Mouse (Mus musculus) ES-E14 (cell line): ENCODE measurements around the gene Dnah12. TPM values are rescaled to one million over a fixed set of nuclear protein-coding genes. Genes with fewer than 3 reads are reported as not detected.

Source experiments
- DNase-seq: peaks from one replicate; pipeline ENCODE4 v3.0.0-alpha.2; 2013; ENCODE audit warnings: low read depth, low spot score
- H3K27ac ChIP-seq: 2 replicates; pipeline ENCODE4 v1.5.1; 2012; ENCODE audit warnings: low read depth, mild to moderate bottlenecking, low read length, moderate library complexity, mixed read lengths; ENCODE audit not compliant: poor library complexity, insufficient read depth, severe bottlenecking
- H3K36me3 ChIP-seq: 2 replicates; pipeline ENCODE4 v1.6.1; 2012; ENCODE audit warnings: mild to moderate bottlenecking, low read length, moderate library complexity, mixed read lengths; ENCODE audit not compliant: control insufficient read depth, poor library complexity, insufficient read depth, severe bottlenecking
- H3K4me1 ChIP-seq, 2 experiments: fragments of 150-350 bp in 1 of 2; sonication (generic) in 1 of 2; 2 replicates each; pipeline ENCODE4 v1.6.1; 2012; ENCODE audit warnings: low read length in 2 of 2, mild to moderate bottlenecking in 1 of 2, mixed read lengths in 1 of 2; ENCODE audit not compliant: control insufficient read depth in 2 of 2, insufficient read depth in 2 of 2, poor library complexity in 1 of 2
- H3K4me3 ChIP-seq, 2 experiments: fragments of 150-350 bp in 1 of 2; sonication (generic) in 1 of 2; 2 replicates each; pipeline ENCODE4 v1.5.1; 2012; ENCODE audit warnings: low read length in 2 of 2, low read depth in 1 of 2, mild to moderate bottlenecking in 1 of 2, mixed read lengths in 1 of 2; ENCODE audit not compliant: insufficient read depth in 1 of 2, poor library complexity in 1 of 2, severe bottlenecking in 1 of 2
- H3K9ac ChIP-seq: 2 replicates; pipeline ENCODE4 v1.6.1; 2012; ENCODE audit warnings: low read depth, mild to moderate bottlenecking, low read length, mixed read lengths; ENCODE audit not compliant: poor library complexity, insufficient read depth, severe bottlenecking
- H3K9me3 ChIP-seq: fragments of 150-350 bp; sonication (generic); 2 replicates; pipeline ENCODE4 v1.6.1; 2012; ENCODE audit warnings: low read depth, mild to moderate bottlenecking, low read length; ENCODE audit not compliant: control insufficient read depth, insufficient read depth
- CHD2 ChIP-seq: IDR thresholded peaks from 2 replicates; pipeline ENCODE4 v1.6.1; 2014; ENCODE audit warnings: mild to moderate bottlenecking, low read depth, low read length, inconsistent platforms
- HCFC1 ChIP-seq: IDR thresholded peaks from 2 replicates; pipeline ENCODE4 v1.6.1; 2012; ENCODE audit warnings: low read length, inconsistent platforms, borderline replicate concordance; ENCODE audit not compliant: insufficient read depth
- MAFK ChIP-seq: IDR thresholded peaks from 2 replicates; pipeline ENCODE4 v1.6.1; 2014; ENCODE audit warnings: mild to moderate bottlenecking, low read depth, low read length, inconsistent platforms; ENCODE audit not compliant: insufficient read depth
- ZC3H11A ChIP-seq: IDR thresholded peaks from 2 replicates; pipeline ENCODE4 v1.6.1; 2012; ENCODE audit warnings: low read depth, mild to moderate bottlenecking, inconsistent platforms, low read length, borderline replicate concordance
- ZNF384 ChIP-seq: IDR thresholded peaks from 2 replicates; pipeline ENCODE4 v1.6.1; 2012; ENCODE audit warnings: low read depth, low read length, inconsistent platforms
- in situ Hi-C, 2 experiments: fragments of 600-800 bp; cut with MboI; formaldehyde crosslinking; loops; one replicate each; pipeline ENCODE4 v1.15.1; 2025; ENCODE audit warnings: low sequenced_read_pairs in 2 of 2, inconsistent platforms in 1 of 2; ENCODE audit not compliant: unreplicated experiment in 2 of 2
- total RNA-seq: library from RNA; depleted of rRNA; stranded (reverse); fragments of 300-350 nt; gene quantifications from 2 replicates; pipeline ENCODE4 v1.2.3, GENCODE M21; 2012; rRNA removed

Dnah12 gene
- total RNA-seq = 0.11 and 0.13 TPM in 2 replicates

DNA sequence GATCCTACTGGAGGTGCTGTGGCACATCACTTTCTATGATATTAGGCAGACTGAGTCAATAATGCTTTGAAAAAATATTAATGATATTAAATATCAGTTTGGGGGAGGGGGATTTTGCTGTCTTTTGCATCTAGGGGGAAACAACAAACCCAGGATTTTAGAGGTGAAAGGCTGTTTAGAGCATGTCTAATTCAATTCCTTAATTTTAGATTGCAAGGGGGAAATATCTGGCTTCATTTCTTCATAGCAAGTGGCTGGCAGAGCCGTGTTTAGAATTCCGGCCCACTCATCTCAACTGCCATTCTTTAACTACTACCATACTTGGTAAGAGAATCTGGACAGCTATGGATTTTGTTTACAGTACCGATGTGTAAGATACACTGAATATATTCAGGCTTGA is at the start of gene Dnah12:
Dnah12 (plus strand) TSS at position 301 of the 400 bp plus-strand sequence.
- no peak within 1 kb of the TSS for H3K4me3 ChIP-seq
- in situ Hi-C loops = no loop called here
- TF ChIP-seq MAFK = no peak
- no peak for TF ChIP-seq HCFC1
- TF ChIP-seq ZNF384 = no peak
- TF ChIP-seq ZC3H11A = no peak
- no peak for TF ChIP-seq CHD2

DNA sequence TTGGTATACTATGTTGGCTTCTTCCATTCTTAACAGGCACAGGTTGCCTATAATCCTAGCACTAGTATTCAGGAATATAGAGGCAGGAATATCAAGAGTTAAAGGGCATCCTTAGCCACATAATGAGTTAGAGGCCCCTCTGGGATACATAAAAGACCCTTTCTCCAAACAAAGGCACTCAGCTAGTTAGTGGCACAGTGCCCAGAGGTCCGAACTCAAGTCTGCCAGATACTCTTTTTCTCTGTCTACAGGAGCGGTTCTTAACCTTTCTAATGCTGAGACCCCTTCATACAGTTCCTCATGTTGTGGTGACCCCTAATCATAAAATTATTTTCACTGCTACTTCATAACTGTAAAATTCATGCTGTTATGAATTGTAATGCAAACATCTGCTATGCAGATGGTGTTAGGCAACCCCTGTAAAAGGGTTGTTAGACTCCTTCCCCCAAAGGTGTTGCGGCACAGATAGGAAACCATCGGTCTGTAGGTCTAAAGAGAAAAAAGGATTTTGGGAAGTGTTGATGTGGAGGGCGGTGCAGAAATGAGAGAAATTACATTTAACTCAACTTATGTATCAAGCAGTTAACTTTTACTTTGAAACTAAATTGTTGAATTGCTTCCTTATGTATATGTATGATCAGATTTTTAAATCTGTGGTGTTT is 47.0 kb upstream of the Dnah12 start:
- H3K9ac ChIP-seq = no peak overlapping the region
- H3K4me1 ChIP-seq = 0 out of 4 replicates have a peak, but pooled peaks cover 0 to under 1% of the 10 kb centered on the region in 2 experiments
- no peak for DNase-seq
- TF ChIP-seq CHD2 (no peak), MAFK (no peak), HCFC1 (no peak), ZC3H11A (no peak), ZNF384 (no peak)
- no peak overlapping the region for H3K27ac ChIP-seq
- no peaks in the 10 kb centered on the region for H3K9me3 ChIP-seq
- in situ Hi-C loops = no loop called here
- no peaks in the 10 kb centered on the region; the same call in none of the 2 replicates for H3K36me3 ChIP-seq
- no peak overlapping the region for H3K4me3 ChIP-seq

More for the DNA sequence above, at the start of gene Dnah12:
- no peak for DNase-seq
- H3K9me3 ChIP-seq = no peaks in the 10 kb centered on the region
- H3K9ac ChIP-seq = no peak within 1 kb of the TSS
- no peak within 1 kb of the TSS for H3K27ac ChIP-seq
- H3K36me3 ChIP-seq = no peaks in the 10 kb centered on the region
- H3K4me1 ChIP-seq = no peaks in the 10 kb centered on the region

DNA sequence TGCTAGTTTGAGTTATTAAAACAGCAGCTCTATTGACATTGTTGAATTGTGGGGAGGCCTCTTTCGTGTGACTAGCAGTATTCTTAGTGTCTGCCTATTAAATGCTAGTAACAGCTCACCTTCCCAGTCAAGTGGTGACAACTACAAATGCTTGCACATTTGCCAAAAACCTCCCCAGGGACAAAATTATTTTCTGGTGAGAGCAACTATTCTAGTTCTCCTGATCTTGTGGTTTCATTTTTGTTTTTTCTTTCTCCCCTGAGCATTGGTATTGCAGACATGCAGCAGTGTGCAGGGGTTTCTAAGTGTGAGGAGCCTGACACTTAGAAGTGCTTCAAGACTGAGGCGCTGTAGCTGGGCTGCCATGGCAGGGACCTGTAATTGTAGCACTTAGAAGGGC is 45.3 kb upstream of the Dnah12 start:
- Histone ChIP-seq H3K4me1 (0 out of 4 replicates have a peak, but pooled peaks cover 0 to 1% of the 10 kb centered on the region in 2 experiments), H3K4me3 (no peak overlapping the region), H3K9me3 (no peaks in the 10 kb centered on the region), H3K36me3 (no peaks in the 10 kb centered on the region; the same call in none of the 2 replicates), H3K27ac (no peak overlapping the region), H3K9ac (no peak overlapping the region)
- in situ Hi-C loops = no loop called here
- TF ChIP-seq HCFC1 (no peak), ZNF384 (no peak), MAFK (no peak), CHD2 (no peak), ZC3H11A (no peak)
- DNase-seq = no peak

DNA sequence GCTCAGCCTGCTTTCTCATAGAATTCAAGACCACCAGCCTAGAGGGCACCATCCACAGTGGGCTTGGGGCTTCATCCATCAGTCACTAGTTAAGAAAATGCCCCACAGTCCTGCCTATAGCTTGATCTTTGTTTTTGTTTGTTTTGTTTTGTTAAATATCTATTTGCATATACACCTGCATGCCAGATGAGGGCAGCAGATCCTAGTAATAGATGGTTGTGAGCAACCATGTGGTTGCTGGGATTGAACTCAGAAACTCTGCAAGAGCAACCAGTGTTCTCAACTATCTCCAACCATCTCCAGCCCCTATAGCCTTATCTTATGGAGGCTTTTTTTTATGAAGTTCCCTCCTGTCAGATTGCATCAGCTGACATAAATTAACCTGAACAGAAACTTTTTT is 41.2 kb upstream of the Dnah12 start:
- in situ Hi-C loops = no loop called here
- H3K27ac ChIP-seq = no peak overlapping the region
- TF ChIP-seq CHD2 = no peak
- no peak for TF ChIP-seq MAFK
- no peak for TF ChIP-seq HCFC1
- no peak for TF ChIP-seq ZC3H11A
- no peak for TF ChIP-seq ZNF384
- no peaks in the 10 kb centered on the region for H3K9me3 ChIP-seq
- DNase-seq = no peak
- H3K4me3 ChIP-seq = no peak overlapping the region
- H3K4me1 ChIP-seq = 0 out of 4 replicates have a peak, but pooled peaks cover 0 to 1% of the 10 kb centered on the region in 2 experiments
- H3K36me3 ChIP-seq = peaks cover 3% of the 10 kb centered on the region
- H3K9ac ChIP-seq = no peak overlapping the region
